Mouse (Mus musculus): ENCODE results near the gene Rhox3a. TPM values are rescaled to one million over a fixed set of nuclear protein-coding genes. Genes with fewer than 3 reads are reported as not detected.
"Not testable (repeated sequence)": the region's sequence is repeated elsewhere in the genome, so short reads cannot be mapped to it uniquely, and the experiment has no call there.

Rhox3a gene
- polyA plus RNA-seq (2014; fragmentation: Nextera tagmentation; extraction: Ambion mirVana), result not detected in 2 replicates

- not testable (repeated sequence) for H3K4me3 ChIP-seq (ENCODE audit: low read depth, low read length); H3K36me3 ChIP-seq (ENCODE audit: control insufficient read depth, insufficient read depth, low read length); H3K27ac ChIP-seq (ENCODE audit: low read depth); H3K4me1 ChIP-seq (replicated peaks; ENCODE audit: control insufficient read depth, insufficient read depth, low read length); H3K27me3 ChIP-seq (replicated peaks; ENCODE audit: control insufficient read depth, insufficient read depth, low read length); H3K9ac ChIP-seq (ENCODE audit: low read length); H3K9me3 ChIP-seq (ENCODE audit: control insufficient read depth, low read length); DNase-seq (ENCODE audit: low spot score); H3K4me2 ChIP-seq (ENCODE audit: low read length); ATAC-seq (replicated peaks; ENCODE audit: low FRiP score, low TSS enrichment, low read depth)
- WGBS, result 78% methylated on average over 1 of the region's 3 CpGs
These were observed at the start of gene Rhox3a for GRCm38 (mm10) chrX:37249619-37250018. Gene Rhox3a, plus strand, starts transcription at chrX:37249919.

GRCm38 (mm10) chrX:37210941-37211340 is 38.8 kb upstream of the Rhox3a start, which contains the start of gene Gm9:
Gene Gm9, minus strand, starts transcription at chrX:37211041.
- 89% methylated on average over 10 of the region's 10 CpGs for WGBS
- no peaks in the 10 kb centered on the region for H3K4me1 ChIP-seq (replicated peaks; ENCODE audit: control insufficient read depth, insufficient read depth, low read length)

GRCm38 (mm10) chrX:37222158-37222557 is 27.6 kb upstream of the Rhox3a start, which contains the start of gene Rhox1:
Gene Rhox1, minus strand, starts transcription at chrX:37222258.
- H3K4me1 ChIP-seq (replicated peaks; ENCODE audit: control insufficient read depth, insufficient read depth, low read length); H3K9ac ChIP-seq (ENCODE audit: low read length); ATAC-seq (replicated peaks; ENCODE audit: low FRiP score, low TSS enrichment, low read depth); H3K36me3 ChIP-seq (ENCODE audit: control insufficient read depth, insufficient read depth, low read length); DNase-seq (ENCODE audit: low spot score); H3K27ac ChIP-seq (ENCODE audit: low read depth); H3K27me3 ChIP-seq (replicated peaks; ENCODE audit: control insufficient read depth, insufficient read depth, low read length); H3K4me2 ChIP-seq (ENCODE audit: low read length); H3K9me3 ChIP-seq (ENCODE audit: control insufficient read depth, low read length); H3K4me3 ChIP-seq (ENCODE audit: low read depth, low read length): not testable (repeated sequence)
- whole genome bisulfite sequencing, result 55% methylated on average over 1 of the region's 1 CpGs

More at GRCm38 (mm10) chrX:37210941-37211340, 38.8 kb upstream of the Rhox3a start, which contains the start of gene Gm9:
- H3K27ac ChIP-seq (ENCODE audit: low read depth), result no peak within 1 kb of the TSS
- H3K4me3 ChIP-seq (ENCODE audit: low read depth, low read length), result no peak within 1 kb of the TSS
- H3K4me2 ChIP-seq (ENCODE audit: low read length), result no peak within 1 kb of the TSS
- H3K36me3 ChIP-seq (ENCODE audit: control insufficient read depth, insufficient read depth, low read length), result no peaks in the 10 kb centered on the region
- no peak for ATAC-seq (replicated peaks; ENCODE audit: low FRiP score, low TSS enrichment, low read depth)
- no peaks in the 10 kb centered on the region for H3K9me3 ChIP-seq (ENCODE audit: control insufficient read depth, low read length)
- no peak for DNase-seq (ENCODE audit: low spot score)
- no peaks in the 10 kb centered on the region for H3K27me3 ChIP-seq (replicated peaks; ENCODE audit: control insufficient read depth, insufficient read depth, low read length)
- H3K9ac ChIP-seq (ENCODE audit: low read length), result no peak within 1 kb of the TSS

- H3K4me1 ChIP-seq (replicated peaks; ENCODE audit: control insufficient read depth, insufficient read depth, low read length); H3K27me3 ChIP-seq (replicated peaks; ENCODE audit: control insufficient read depth, insufficient read depth, low read length); H3K4me2 ChIP-seq (ENCODE audit: low read length); H3K4me3 ChIP-seq (ENCODE audit: low read depth, low read length); ATAC-seq (replicated peaks; ENCODE audit: low FRiP score, low TSS enrichment, low read depth); H3K9ac ChIP-seq (ENCODE audit: low read length); DNase-seq (ENCODE audit: low spot score); H3K9me3 ChIP-seq (ENCODE audit: control insufficient read depth, low read length); H3K27ac ChIP-seq (ENCODE audit: low read depth); H3K36me3 ChIP-seq (ENCODE audit: control insufficient read depth, insufficient read depth, low read length): not testable (repeated sequence)
- WGBS, result no CpG with 5 or more reads among the region's 9 CpGs
These were observed 5.0 kb upstream of the Rhox3a start, which contains the start of gene Rhox2a for GRCm38 (mm10) chrX:37244676-37245075. Gene Rhox2a, plus strand, starts transcription at chrX:37244976.

- H3K4me3 ChIP-seq (ENCODE audit: low read depth, low read length); H3K27ac ChIP-seq (ENCODE audit: low read depth); H3K27me3 ChIP-seq (replicated peaks; ENCODE audit: control insufficient read depth, insufficient read depth, low read length); H3K4me1 ChIP-seq (replicated peaks; ENCODE audit: control insufficient read depth, insufficient read depth, low read length); ATAC-seq (replicated peaks; ENCODE audit: low FRiP score, low TSS enrichment, low read depth); DNase-seq (ENCODE audit: low spot score); H3K9ac ChIP-seq (ENCODE audit: low read length); H3K4me2 ChIP-seq (ENCODE audit: low read length); H3K36me3 ChIP-seq (ENCODE audit: control insufficient read depth, insufficient read depth, low read length); H3K9me3 ChIP-seq (ENCODE audit: control insufficient read depth, low read length): not testable (repeated sequence)
- WGBS, result 98% methylated on average over 10 of the region's 19 CpGs
These were observed 15.3 kb downstream of the Rhox3a start, which contains the start of gene Rhox4a for GRCm38 (mm10) chrX:37265038-37265437. Gene Rhox4a, plus strand, starts transcription at chrX:37265338.

Other genes with a start within 250 kb of the Rhox3a start
- 0.11 TPM in 1 of 2 replicates, not detected in the other for gene Sowahd, start 201.1 kb upstream of the Rhox3a start, polyA plus RNA-seq (2014; fragmentation: Nextera tagmentation; extraction: Ambion mirVana)
- 637 and 732 TPM in 2 replicates for gene Rpl39, start 164.5 kb upstream of the Rhox3a start, polyA plus RNA-seq (2014; fragmentation: Nextera tagmentation; extraction: Ambion mirVana)
- 16.7 and 18.6 TPM in 2 replicates for gene Upf3b, start 139.6 kb upstream of the Rhox3a start, polyA plus RNA-seq (2014; fragmentation: Nextera tagmentation; extraction: Ambion mirVana)
- 15.1 and 16.4 TPM in 2 replicates for gene Nkap, start 123.1 kb upstream of the Rhox3a start, polyA plus RNA-seq (2014; fragmentation: Nextera tagmentation; extraction: Ambion mirVana)
- gene Akap14, start 81.1 kb upstream of the Rhox3a start, polyA plus RNA-seq (2014; fragmentation: Nextera tagmentation; extraction: Ambion mirVana), result not detected in 2 replicates
- gene Ndufa1, start 58.8 kb upstream of the Rhox3a start, polyA plus RNA-seq (2014; fragmentation: Nextera tagmentation; extraction: Ambion mirVana), result 412 and 460 TPM in 2 replicates
- gene Rnf113a1, start 58.7 kb upstream of the Rhox3a start, polyA plus RNA-seq (2014; fragmentation: Nextera tagmentation; extraction: Ambion mirVana), result 10.0 and 10.4 TPM in 2 replicates
- not detected in 2 replicates for gene Gm9, start 38.9 kb upstream of the Rhox3a start, polyA plus RNA-seq (2014; fragmentation: Nextera tagmentation; extraction: Ambion mirVana)
- gene Rhox1, start 27.7 kb upstream of the Rhox3a start, polyA plus RNA-seq (2014; fragmentation: Nextera tagmentation; extraction: Ambion mirVana), result not detected in 2 replicates
- gene Rhox2a, start 4.9 kb upstream of the Rhox3a start, polyA plus RNA-seq (2014; fragmentation: Nextera tagmentation; extraction: Ambion mirVana), result not detected in 2 replicates
- not detected in 2 replicates for gene Rhox4a, start 15.4 kb downstream of the Rhox3a start, polyA plus RNA-seq (2014; fragmentation: Nextera tagmentation; extraction: Ambion mirVana)
- not detected in 2 replicates for gene Rhox3a2, start 130.1 kb downstream of the Rhox3a start, polyA plus RNA-seq (2014; fragmentation: Nextera tagmentation; extraction: Ambion mirVana)
- gene Rhox4a2, start 140.9 kb downstream of the Rhox3a start, polyA plus RNA-seq (2014; fragmentation: Nextera tagmentation; extraction: Ambion mirVana), result not detected in 2 replicates
- not detected in 2 replicates for gene Rhox2b, start 162.1 kb downstream of the Rhox3a start, polyA plus RNA-seq (2014; fragmentation: Nextera tagmentation; extraction: Ambion mirVana)
- not detected in 2 replicates for gene Rhox4b, start 182.6 kb downstream of the Rhox3a start, polyA plus RNA-seq (2014; fragmentation: Nextera tagmentation; extraction: Ambion mirVana)
- gene Rhox2c, start 203.8 kb downstream of the Rhox3a start, polyA plus RNA-seq (2014; fragmentation: Nextera tagmentation; extraction: Ambion mirVana), result not detected in 2 replicates
- gene Rhox3c, start 208.7 kb downstream of the Rhox3a start, polyA plus RNA-seq (2014; fragmentation: Nextera tagmentation; extraction: Ambion mirVana), result not detected in 2 replicates
- not detected in 2 replicates for gene Rhox4c, start 230.4 kb downstream of the Rhox3a start, polyA plus RNA-seq (2014; fragmentation: Nextera tagmentation; extraction: Ambion mirVana)
- gene Rhox2d, start 243.5 kb downstream of the Rhox3a start, polyA plus RNA-seq (2014; fragmentation: Nextera tagmentation; extraction: Ambion mirVana), result not detected in 2 replicates

All from intestine, embryonic 14.5 days (tissue).